Mouse (Mus musculus) hindbrain, embryonic 16.5 days (tissue): ENCODE data around the gene Evc2. TPM values are rescaled to one million over a fixed set of nuclear protein-coding genes. Genes with fewer than 3 reads are reported as not detected.

Source experiments
- ATAC-seq: fragments of 200-750 bp; cut with Nextera tagmentation; 2 replicates; pipeline ENCODE4 v1.8.0; 2017; ENCODE audit warnings: moderate TSS enrichment, moderate library complexity
- H3K27ac ChIP-seq: fragments of 300-500 bp; sonication (generic); 2 replicates; pipeline ENCODE4 v1.5.1; 2014; ENCODE audit warnings: low read depth, mild to moderate bottlenecking, control low read depth, low read length, moderate library complexity
- H3K27me3 ChIP-seq: fragments of 300-500 bp; sonication (generic); replicated peaks from 2 replicates; pipeline ENCODE4 v1.6.1; 2014; ENCODE audit warnings: low read length; ENCODE audit not compliant: control insufficient read depth, insufficient read depth
- H3K36me3 ChIP-seq: fragments of 300-500 bp; sonication (generic); 2 replicates; pipeline ENCODE4 v1.6.1; 2014; ENCODE audit warnings: mild to moderate bottlenecking, low read length, moderate library complexity, mixed read lengths; ENCODE audit not compliant: control insufficient read depth, insufficient read depth
- H3K4me1 ChIP-seq: fragments of 300-500 bp; sonication (generic); 2 replicates; pipeline ENCODE4 v1.6.1; 2014; ENCODE audit warnings: low read depth, low read length; ENCODE audit not compliant: control insufficient read depth, insufficient read depth
- H3K4me2 ChIP-seq: fragments of 300-500 bp; sonication (generic); 2 replicates; pipeline ENCODE4 v1.6.1; 2014; ENCODE audit warnings: mild to moderate bottlenecking, low read length, control low read depth, moderate library complexity
- H3K4me3 ChIP-seq: fragments of 300-500 bp; sonication (generic); 2 replicates; pipeline ENCODE4 v1.5.1; 2014; ENCODE audit warnings: mild to moderate bottlenecking, low read length, control low read depth, moderate library complexity
- H3K9ac ChIP-seq: fragments of 300-500 bp; sonication (generic); 2 replicates; pipeline ENCODE4 v1.6.1; 2014; ENCODE audit warnings: low read depth, mild to moderate bottlenecking, control low read depth, low read length, moderate library complexity
- H3K9me3 ChIP-seq: fragments of 300-500 bp; sonication (generic); 2 replicates; pipeline ENCODE4 v1.6.1; 2014; ENCODE audit warnings: mild to moderate bottlenecking, low read length, moderate library complexity; ENCODE audit not compliant: control insufficient read depth
- WGBS: fragments of 180-500 bp; shearing (Covaris S2); extraction: QIAGEN DNeasy Blood & Tissue Kit; methylation state at CpG from one replicate; pipeline ENCODE4 v1.1.7; 2014; 5-methylcytosine and 5-hydroxymethylcytosine counted together
- polyA plus RNA-seq: library from polyadenylated mRNA; unstranded; fragments of >200 nt; fragmentation: Nextera tagmentation; extraction: Ambion mirVana; gene quantifications from 2 replicates; pipeline ENCODE4 v1.2.1, GENCODE M21; 2015

The Evc2 gene
- 5.2 and 7.2 TPM in 2 replicates for polyA plus RNA-seq

- Histone ChIP-seq H3K4me2 (peak within 1 kb of the TSS; percentile 84), H3K4me3 (peak within 1 kb of the TSS; percentile 55), H3K4me1 (peaks cover 7% of the 10 kb centered on the region), H3K27me3 (0 out of 2 replicates have a peak, but pooled peaks cover 2% of the 10 kb centered on the region), H3K9ac (peak within 1 kb of the TSS; percentile 70), H3K27ac (no peak within 1 kb of the TSS), H3K9me3 (no peaks in the 10 kb centered on the region), H3K36me3 (no peaks in the 10 kb centered on the region)
- under 1% methylated on average over 27 of the region's 27 CpGs for WGBS
- peak; percentile 84 for ATAC-seq
Observed at GRCm38 (mm10) chr5:37338288-37338687, at the start of gene Evc2. Gene Evc2 (plus strand): TSS chr5:37338499.

- peaks cover 34% of the 10 kb centered on the region for H3K36me3 ChIP-seq
- no peaks in the 10 kb centered on the region for H3K4me1 ChIP-seq
- ATAC-seq: peak; percentile 40
- H3K27me3 ChIP-seq: no peaks in the 10 kb centered on the region
- H3K4me3 ChIP-seq: no peak overlapping the region
- 21% methylated on average over 3 of the region's 3 CpGs for whole genome bisulfite sequencing
- H3K9me3 ChIP-seq: no peaks in the 10 kb centered on the region
- no peak overlapping the region for H3K4me2 ChIP-seq
- H3K9ac ChIP-seq: no peak overlapping the region
- H3K27ac ChIP-seq: no peak overlapping the region
Observed at GRCm38 (mm10) chr5:37289236-37289635, 49.1 kb upstream of the Evc2 start.

- Histone ChIP-seq H3K36me3 (peaks cover 28% of the 10 kb centered on the region), H3K4me3 (no peak overlapping the region), H3K4me1 (no peaks in the 10 kb centered on the region), H3K9me3 (no peaks in the 10 kb centered on the region), H3K27ac (no peak overlapping the region), H3K9ac (no peak overlapping the region), H3K27me3 (no peaks in the 10 kb centered on the region), H3K4me2 (no peak overlapping the region)
- WGBS: 69% methylated on average over 9 of the region's 9 CpGs
- ATAC-seq: no peak
Observed at GRCm38 (mm10) chr5:37290983-37291382, 47.3 kb upstream of the Evc2 start.

- no peak overlapping the region for H3K9ac ChIP-seq
- no peak overlapping the region for H3K4me3 ChIP-seq
- H3K27ac ChIP-seq: no peak overlapping the region
- no peaks in the 10 kb centered on the region for H3K4me1 ChIP-seq
- no peaks in the 10 kb centered on the region for H3K27me3 ChIP-seq
- H3K9me3 ChIP-seq: no peaks in the 10 kb centered on the region
- peak; percentile 58; the same call in 1 of the 2 replicates for ATAC-seq
- no peak overlapping the region for H3K4me2 ChIP-seq
- WGBS: 62% methylated on average over 10 of the region's 10 CpGs
- H3K36me3 ChIP-seq: peaks cover 3% of the 10 kb centered on the region; the same call in 1 of the 2 replicates
Observed at GRCm38 (mm10) chr5:37296717-37297116, 41.6 kb upstream of the Evc2 start.

- no peaks in the 10 kb centered on the region for H3K36me3 ChIP-seq
Observed at GRCm38 (mm10) chr5:37298370-37298769, 39.9 kb upstream of the Evc2 start.

GRCm38 (mm10) chr5:37310026-37310425 is 28.3 kb upstream of the Evc2 start:
- no peak overlapping the region for H3K27ac ChIP-seq
- no peak for ATAC-seq
- H3K4me3 ChIP-seq: no peak overlapping the region
- H3K36me3 ChIP-seq: peaks cover 2% of the 10 kb centered on the region; the same call in 1 of the 2 replicates
- no peak overlapping the region for H3K9ac ChIP-seq
- H3K27me3 ChIP-seq: no peaks in the 10 kb centered on the region
- WGBS: 83% methylated on average over 9 of the region's 9 CpGs
- H3K4me1 ChIP-seq: no peaks in the 10 kb centered on the region
- H3K4me2 ChIP-seq: no peak overlapping the region
- H3K9me3 ChIP-seq: peaks cover 3% of the 10 kb centered on the region

More at GRCm38 (mm10) chr5:37298370-37298769, 39.9 kb upstream of the Evc2 start:
- Histone ChIP-seq H3K9ac (no peak overlapping the region), H3K27me3 (no peaks in the 10 kb centered on the region), H3K4me3 (no peak overlapping the region), H3K4me2 (no peak overlapping the region), H3K27ac (no peak overlapping the region), H3K4me1 (no peaks in the 10 kb centered on the region), H3K9me3 (no peaks in the 10 kb centered on the region)
- WGBS: 28% methylated on average over 7 of the region's 7 CpGs
- ATAC-seq: no peak

GRCm38 (mm10) chr5:37312980-37313722 is 25.1 kb upstream of the Evc2 start:
- Histone ChIP-seq H3K27ac (no peak overlapping the region), H3K27me3 (no peaks in the 10 kb centered on the region), H3K36me3 (peaks cover 10% of the 10 kb centered on the region), H3K9me3 (peaks cover 13% of the 10 kb centered on the region), H3K4me2 (no peak overlapping the region), H3K9ac (no peak overlapping the region), H3K4me1 (no peaks in the 10 kb centered on the region), H3K4me3 (no peak overlapping the region)
- WGBS: 89% methylated on average over 12 of the region's 12 CpGs
- no peak for ATAC-seq

GRCm38 (mm10) chr5:37318715-37319114 is 19.6 kb upstream of the Evc2 start:
- Histone ChIP-seq H3K36me3 (peaks cover 10% of the 10 kb centered on the region), H3K27ac (no peak overlapping the region), H3K27me3 (no peaks in the 10 kb centered on the region), H3K4me3 (no peak overlapping the region), H3K4me2 (no peak overlapping the region), H3K9ac (no peak overlapping the region), H3K9me3 (peaks cover 13% of the 10 kb centered on the region), H3K4me1 (no peaks in the 10 kb centered on the region)
- ATAC-seq: no peak
- 91% methylated on average over 6 of the region's 6 CpGs for WGBS

GRCm38 (mm10) chr5:37320174-37320573 is 18.1 kb upstream of the Evc2 start:
- Histone ChIP-seq H3K27me3 (no peaks in the 10 kb centered on the region), H3K4me1 (no peaks in the 10 kb centered on the region), H3K4me2 (no peak overlapping the region), H3K4me3 (no peak overlapping the region), H3K9ac (no peak overlapping the region), H3K36me3 (peaks cover 7% of the 10 kb centered on the region), H3K27ac (no peak overlapping the region), H3K9me3 (peaks cover 9% of the 10 kb centered on the region)
- 78% methylated on average over 3 of the region's 3 CpGs for WGBS
- ATAC-seq: no peak
